Mouse (Mus musculus) kidney, embryonic 14.5 days (tissue): ENCODE data around the gene Cutc. TPM values are rescaled to one million over a fixed set of nuclear protein-coding genes. Genes with fewer than 3 reads are reported as not detected.

Experiments used
- ATAC-seq: fragments of 200-750 bp; cut with Nextera tagmentation; 2 replicates; pipeline ENCODE4 v1.8.0; 2017; ENCODE audit warnings: moderate number of reproducible peaks, mild to moderate bottlenecking, moderate TSS enrichment, moderate library complexity; ENCODE audit not compliant: low FRiP score, low TSS enrichment
- H3K27ac ChIP-seq: fragments of 300-500 bp; sonication (generic); 2 replicates; pipeline ENCODE4 v1.5.1; 2014; ENCODE audit warnings: low read depth, mild to moderate bottlenecking, low read length, moderate library complexity, mixed read lengths
- H3K27me3 ChIP-seq: fragments of 300-500 bp; sonication (generic); 2 replicates; pipeline ENCODE4 v1.6.1; 2014; ENCODE audit warnings: mild to moderate bottlenecking, low read length; ENCODE audit not compliant: control insufficient read depth, insufficient read depth
- H3K36me3 ChIP-seq: fragments of 300-500 bp; sonication (generic); 2 replicates; pipeline ENCODE4 v1.6.1; 2014; ENCODE audit warnings: low read length, mixed read lengths; ENCODE audit not compliant: control insufficient read depth, insufficient read depth
- H3K4me1 ChIP-seq: fragments of 300-500 bp; sonication (generic); 2 replicates; pipeline ENCODE4 v1.6.1; 2014; ENCODE audit warnings: low read length, mixed read lengths; ENCODE audit not compliant: control insufficient read depth, insufficient read depth
- H3K4me2 ChIP-seq: fragments of 300-500 bp; sonication (generic); replicated peaks from 2 replicates; pipeline ENCODE4 v1.6.1; 2014; ENCODE audit warnings: low read depth, mild to moderate bottlenecking, low read length
- H3K4me3 ChIP-seq: fragments of 300-500 bp; sonication (generic); 2 replicates; pipeline ENCODE4 v1.5.1; 2014; ENCODE audit warnings: mild to moderate bottlenecking, low read length
- H3K9ac ChIP-seq: fragments of 300-500 bp; sonication (generic); 2 replicates; pipeline ENCODE4 v1.6.1; 2014; ENCODE audit warnings: low read depth, mild to moderate bottlenecking, low read length, moderate library complexity
- H3K9me3 ChIP-seq: fragments of 300-500 bp; sonication (generic); 2 replicates; pipeline ENCODE4 v1.6.1; 2016; ENCODE audit warnings: low read length; ENCODE audit not compliant: control insufficient read depth
- WGBS: fragments of 180-500 bp; shearing (Covaris S2); extraction: QIAGEN DNeasy Blood & Tissue Kit; methylation state at CpG from one replicate; pipeline ENCODE4 v1.1.7; 2014; 5-methylcytosine and 5-hydroxymethylcytosine counted together
- polyA plus RNA-seq: library from polyadenylated mRNA; unstranded; fragments of >200 nt; fragmentation: Nextera tagmentation; extraction: Ambion mirVana; gene quantifications from 2 replicates; pipeline ENCODE4 v1.2.1, GENCODE M21; 2014

The Cutc gene
- polyA plus RNA-seq, 1 experiment from 2014 or later: 15.3 TPM

- Histone ChIP-seq H3K4me3 (no peak overlapping the region), H3K4me2 (no peak overlapping the region), H3K27ac (no peak overlapping the region), H3K27me3 (no peaks in the 10 kb centered on the region), H3K9me3 (no peaks in the 10 kb centered on the region), H3K4me1 (no peaks in the 10 kb centered on the region), H3K36me3 (0 out of 2 replicates have a peak, but pooled peaks cover 3% of the 10 kb centered on the region), H3K9ac (no peak overlapping the region)
- 80% methylated on average over 2 of the region's 2 CpGs for WGBS
- no peak for ATAC-seq
These were observed 9.6 kb downstream of the Cutc start for GRCm38 (mm10) chr19:43762410-43762809.

GRCm38 (mm10) chr19:43766451-43766850, 13.7 kb downstream of the Cutc start:
- 87% methylated on average over 5 of the region's 5 CpGs for WGBS
- Histone ChIP-seq H3K9me3 (no peaks in the 10 kb centered on the region), H3K9ac (no peak overlapping the region), H3K4me3 (no peak overlapping the region), H3K4me2 (no peak overlapping the region), H3K36me3 (no peaks in the 10 kb centered on the region), H3K4me1 (no peaks in the 10 kb centered on the region), H3K27ac (no peak overlapping the region), H3K27me3 (no peaks in the 10 kb centered on the region)
- ATAC-seq: no peak

- H3K27me3 ChIP-seq: no peaks in the 10 kb centered on the region
- no peak overlapping the region for H3K27ac ChIP-seq
- H3K4me1 ChIP-seq: no peaks in the 10 kb centered on the region
- WGBS: 74% methylated on average over 9 of the region's 9 CpGs
- H3K36me3 ChIP-seq: no peaks in the 10 kb centered on the region
- no peaks in the 10 kb centered on the region for H3K9me3 ChIP-seq
- no peak overlapping the region for H3K4me2 ChIP-seq
- no peak for ATAC-seq
- no peak overlapping the region for H3K9ac ChIP-seq
- no peak overlapping the region for H3K4me3 ChIP-seq
These were observed 14.9 kb downstream of the Cutc start for GRCm38 (mm10) chr19:43767549-43768322.

GRCm38 (mm10) chr19:43769366-43769960, 16.7 kb downstream of the Cutc start:
- Histone ChIP-seq H3K9ac (no peak overlapping the region), H3K4me3 (no peak overlapping the region), H3K27ac (no peak overlapping the region), H3K27me3 (no peaks in the 10 kb centered on the region), H3K4me2 (no peak overlapping the region), H3K9me3 (no peaks in the 10 kb centered on the region), H3K36me3 (no peaks in the 10 kb centered on the region), H3K4me1 (no peaks in the 10 kb centered on the region)
- ATAC-seq: no peak
- 81% methylated on average over 5 of the region's 5 CpGs for WGBS

GRCm38 (mm10) chr19:43770584-43770983, 17.8 kb downstream of the Cutc start:
- Histone ChIP-seq H3K4me3 (no peak overlapping the region), H3K36me3 (no peaks in the 10 kb centered on the region), H3K9me3 (no peaks in the 10 kb centered on the region), H3K27me3 (no peaks in the 10 kb centered on the region), H3K4me2 (no peak overlapping the region), H3K27ac (no peak overlapping the region), H3K9ac (no peak overlapping the region), H3K4me1 (no peaks in the 10 kb centered on the region)
- ATAC-seq: no peak
- 87% methylated on average over 4 of the region's 4 CpGs for WGBS

- Histone ChIP-seq H3K4me3 (no peak overlapping the region), H3K27me3 (no peaks in the 10 kb centered on the region), H3K4me2 (no peak overlapping the region), H3K9me3 (no peaks in the 10 kb centered on the region), H3K27ac (no peak overlapping the region), H3K9ac (no peak overlapping the region), H3K4me1 (no peaks in the 10 kb centered on the region), H3K36me3 (no peaks in the 10 kb centered on the region)
- whole genome bisulfite sequencing: 88% methylated on average over 5 of the region's 5 CpGs
- no peak for ATAC-seq
These were observed 18.7 kb downstream of the Cutc start for GRCm38 (mm10) chr19:43771499-43771969.

- Histone ChIP-seq H3K4me1 (no peaks in the 10 kb centered on the region), H3K27ac (no peak overlapping the region), H3K27me3 (no peaks in the 10 kb centered on the region), H3K9ac (no peak overlapping the region), H3K4me2 (no peak overlapping the region), H3K36me3 (no peaks in the 10 kb centered on the region), H3K4me3 (no peak overlapping the region), H3K9me3 (no peaks in the 10 kb centered on the region)
- 73% methylated on average over 6 of the region's 6 CpGs for whole genome bisulfite sequencing
- ATAC-seq: no peak
These were observed 19.5 kb downstream of the Cutc start for GRCm38 (mm10) chr19:43772311-43772710.

- H3K27ac ChIP-seq: no peak overlapping the region
- H3K4me3 ChIP-seq: no peak overlapping the region
- WGBS: 75% methylated on average over 10 of the region's 10 CpGs
- H3K4me1 ChIP-seq: no peaks in the 10 kb centered on the region
- H3K9me3 ChIP-seq: no peaks in the 10 kb centered on the region
- ATAC-seq: no peak
- no peaks in the 10 kb centered on the region for H3K27me3 ChIP-seq
- no peak overlapping the region for H3K4me2 ChIP-seq
- H3K9ac ChIP-seq: no peak overlapping the region
- no peaks in the 10 kb centered on the region for H3K36me3 ChIP-seq
These were observed 22.6 kb downstream of the Cutc start for GRCm38 (mm10) chr19:43775433-43775832.

- WGBS: 78% methylated on average over 4 of the region's 4 CpGs
- no peak for ATAC-seq
- H3K9ac ChIP-seq: no peak overlapping the region
- H3K9me3 ChIP-seq: no peaks in the 10 kb centered on the region
- H3K4me2 ChIP-seq: no peak overlapping the region
- no peak overlapping the region for H3K27ac ChIP-seq
- H3K4me3 ChIP-seq: no peak overlapping the region
- no peaks in the 10 kb centered on the region for H3K36me3 ChIP-seq
- no peaks in the 10 kb centered on the region for H3K4me1 ChIP-seq
- H3K27me3 ChIP-seq: no peaks in the 10 kb centered on the region
These were observed 23.8 kb downstream of the Cutc start for GRCm38 (mm10) chr19:43776561-43776960.
